Mouse (Mus musculus): ENCODE measurements at regions not wholly inside any gene's neighbourhood (a gene's known extent, or its start where the extent isn't known, plus 50 kb on each side); places are given as distances from the start of the nearest gene placed in this dataset.

- Histone ChIP-seq H3K36me3 (ENCODE audit: control insufficient read depth, insufficient read depth, low read length) (no peaks in the 10 kb centered on the region), H3K9ac (ENCODE audit: low read depth, low read length) (no peak overlapping the region), H3K9me3 (ENCODE audit: control insufficient read depth, low read length) (no peaks in the 10 kb centered on the region), H3K27me3 (replicated peaks; ENCODE audit: control insufficient read depth, insufficient read depth, low read length) (no peaks in the 10 kb centered on the region), H3K4me1 (ENCODE audit: control insufficient read depth, insufficient read depth, low read length) (no peaks in the 10 kb centered on the region), H3K4me2 (ENCODE audit: low read depth, low read length) (no peak overlapping the region), H3K4me3 (ENCODE audit: low read depth, low read length) (no peak overlapping the region), H3K27ac (replicated peaks; ENCODE audit: low read depth, low read length) (no peak overlapping the region)
- no peak for DNase-seq (ENCODE audit: low spot score)
- 95% methylated on average over 3 of the region's 3 CpGs for WGBS
- ATAC-seq (ENCODE audit: low read depth), result no peak
Observed at GRCm38 (mm10) chr8:128059817-128060216, 298.6 kb upstream of the Nrp1 start.

- Histone ChIP-seq H3K36me3 (ENCODE audit: control insufficient read depth, insufficient read depth, low read length) (no peaks in the 10 kb centered on the region), H3K9ac (ENCODE audit: low read depth, low read length) (no peak overlapping the region), H3K27ac (replicated peaks; ENCODE audit: low read depth, low read length) (no peak overlapping the region), H3K4me2 (ENCODE audit: low read depth, low read length) (no peak overlapping the region), H3K4me3 (ENCODE audit: low read depth, low read length) (no peak overlapping the region), H3K27me3 (replicated peaks; ENCODE audit: control insufficient read depth, insufficient read depth, low read length) (no peaks in the 10 kb centered on the region), H3K4me1 (ENCODE audit: control insufficient read depth, insufficient read depth, low read length) (no peaks in the 10 kb centered on the region), H3K9me3 (ENCODE audit: control insufficient read depth, low read length) (no peaks in the 10 kb centered on the region)
- ATAC-seq (ENCODE audit: low read depth) (no peak), DNase-seq (ENCODE audit: low spot score) (no peak)
- WGBS, result 90% methylated on average over 1 of the region's 1 CpGs
Observed at GRCm38 (mm10) chr8:128064211-128064610, 294.2 kb upstream of the Nrp1 start.

- WGBS, result 81% methylated on average over 2 of the region's 2 CpGs
Observed at GRCm38 (mm10) chr8:128065127-128065526, 293.3 kb upstream of the Nrp1 start.

GRCm38 (mm10) chr8:128065964-128066680, 292.3 kb upstream of the Nrp1 start:
- Histone ChIP-seq H3K27ac (replicated peaks; ENCODE audit: low read depth, low read length) (no peak overlapping the region), H3K4me3 (ENCODE audit: low read depth, low read length) (no peak overlapping the region), H3K4me1 (ENCODE audit: control insufficient read depth, insufficient read depth, low read length) (no peaks in the 10 kb centered on the region), H3K27me3 (replicated peaks; ENCODE audit: control insufficient read depth, insufficient read depth, low read length) (no peaks in the 10 kb centered on the region), H3K4me2 (ENCODE audit: low read depth, low read length) (no peak overlapping the region), H3K36me3 (ENCODE audit: control insufficient read depth, insufficient read depth, low read length) (no peaks in the 10 kb centered on the region), H3K9me3 (ENCODE audit: control insufficient read depth, low read length) (no peaks in the 10 kb centered on the region), H3K9ac (ENCODE audit: low read depth, low read length) (no peak overlapping the region)
- ATAC-seq (ENCODE audit: low read depth) (no peak), DNase-seq (ENCODE audit: low spot score) (no peak)
- 77% methylated on average over 7 of the region's 7 CpGs for WGBS

More at GRCm38 (mm10) chr8:128065127-128065526, 293.3 kb upstream of the Nrp1 start:
- Histone ChIP-seq H3K36me3 (ENCODE audit: control insufficient read depth, insufficient read depth, low read length) (no peaks in the 10 kb centered on the region), H3K27ac (replicated peaks; ENCODE audit: low read depth, low read length) (no peak overlapping the region), H3K9me3 (ENCODE audit: control insufficient read depth, low read length) (no peaks in the 10 kb centered on the region), H3K4me1 (ENCODE audit: control insufficient read depth, insufficient read depth, low read length) (no peaks in the 10 kb centered on the region), H3K4me3 (ENCODE audit: low read depth, low read length) (no peak overlapping the region), H3K27me3 (replicated peaks; ENCODE audit: control insufficient read depth, insufficient read depth, low read length) (no peaks in the 10 kb centered on the region), H3K4me2 (ENCODE audit: low read depth, low read length) (no peak overlapping the region), H3K9ac (ENCODE audit: low read depth, low read length) (no peak overlapping the region)
- ATAC-seq (ENCODE audit: low read depth), result no peak
- DNase-seq (ENCODE audit: low spot score), result no peak

GRCm38 (mm10) chr8:128069749-128070148, 288.7 kb upstream of the Nrp1 start:
- ATAC-seq (ENCODE audit: low read depth) (no peak), DNase-seq (ENCODE audit: low spot score) (no peak)
- no peak overlapping the region for H3K9ac ChIP-seq (ENCODE audit: low read depth, low read length)
- no peak overlapping the region for H3K4me3 ChIP-seq (ENCODE audit: low read depth, low read length)
- WGBS, result 75% methylated on average over 2 of the region's 2 CpGs
- H3K4me2 ChIP-seq (ENCODE audit: low read depth, low read length), result no peak overlapping the region
- no peak overlapping the region for H3K27ac ChIP-seq (replicated peaks; ENCODE audit: low read depth, low read length)
- H3K9me3 ChIP-seq (ENCODE audit: control insufficient read depth, low read length), result no peaks in the 10 kb centered on the region
- no peaks in the 10 kb centered on the region for H3K36me3 ChIP-seq (ENCODE audit: control insufficient read depth, insufficient read depth, low read length)
- no peaks in the 10 kb centered on the region for H3K4me1 ChIP-seq (ENCODE audit: control insufficient read depth, insufficient read depth, low read length)
- no peaks in the 10 kb centered on the region for H3K27me3 ChIP-seq (replicated peaks; ENCODE audit: control insufficient read depth, insufficient read depth, low read length)

GRCm38 (mm10) chr8:128075566-128075965, 282.8 kb upstream of the Nrp1 start:
- H3K4me2 ChIP-seq (ENCODE audit: low read depth, low read length), result no peak overlapping the region
- no peak overlapping the region for H3K9ac ChIP-seq (ENCODE audit: low read depth, low read length)
- no peaks in the 10 kb centered on the region for H3K36me3 ChIP-seq (ENCODE audit: control insufficient read depth, insufficient read depth, low read length)
- ATAC-seq (ENCODE audit: low read depth), result no peak
- no peaks in the 10 kb centered on the region for H3K27me3 ChIP-seq (replicated peaks; ENCODE audit: control insufficient read depth, insufficient read depth, low read length)
- 87% methylated on average over 1 of the region's 1 CpGs for WGBS
- H3K4me1 ChIP-seq (ENCODE audit: control insufficient read depth, insufficient read depth, low read length), result no peaks in the 10 kb centered on the region
- H3K4me3 ChIP-seq (ENCODE audit: low read depth, low read length), result no peak overlapping the region
- DNase-seq (ENCODE audit: low spot score), result no peak
- no peak overlapping the region for H3K27ac ChIP-seq (replicated peaks; ENCODE audit: low read depth, low read length)
- no peaks in the 10 kb centered on the region for H3K9me3 ChIP-seq (ENCODE audit: control insufficient read depth, low read length)

- no peak overlapping the region for H3K27ac ChIP-seq (replicated peaks; ENCODE audit: low read depth, low read length)
- H3K4me2 ChIP-seq (ENCODE audit: low read depth, low read length), result no peak overlapping the region
- H3K4me3 ChIP-seq (ENCODE audit: low read depth, low read length), result no peak overlapping the region
- H3K4me1 ChIP-seq (ENCODE audit: control insufficient read depth, insufficient read depth, low read length), result no peaks in the 10 kb centered on the region
- ATAC-seq (ENCODE audit: low read depth) (no peak), DNase-seq (ENCODE audit: low spot score) (no peak)
- H3K9me3 ChIP-seq (ENCODE audit: control insufficient read depth, low read length), result no peaks in the 10 kb centered on the region
- H3K36me3 ChIP-seq (ENCODE audit: control insufficient read depth, insufficient read depth, low read length), result no peaks in the 10 kb centered on the region
- no peaks in the 10 kb centered on the region for H3K27me3 ChIP-seq (replicated peaks; ENCODE audit: control insufficient read depth, insufficient read depth, low read length)
- no peak overlapping the region for H3K9ac ChIP-seq (ENCODE audit: low read depth, low read length)
- 94% methylated on average over 4 of the region's 4 CpGs for WGBS
Observed at GRCm38 (mm10) chr8:128076226-128076625, 282.2 kb upstream of the Nrp1 start.

- H3K9me3 ChIP-seq (ENCODE audit: control insufficient read depth, low read length), result no peaks in the 10 kb centered on the region
- no peaks in the 10 kb centered on the region for H3K4me1 ChIP-seq (ENCODE audit: control insufficient read depth, insufficient read depth, low read length)
- no peaks in the 10 kb centered on the region for H3K36me3 ChIP-seq (ENCODE audit: control insufficient read depth, insufficient read depth, low read length)
- no peak for DNase-seq (ENCODE audit: low spot score)
- no peaks in the 10 kb centered on the region for H3K27me3 ChIP-seq (replicated peaks; ENCODE audit: control insufficient read depth, insufficient read depth, low read length)
- H3K27ac ChIP-seq (replicated peaks; ENCODE audit: low read depth, low read length), result no peak overlapping the region
- WGBS, result 70% methylated on average over 1 of the region's 1 CpGs
- H3K9ac ChIP-seq (ENCODE audit: low read depth, low read length), result no peak overlapping the region
- no peak for ATAC-seq (ENCODE audit: low read depth)
- no peak overlapping the region for H3K4me2 ChIP-seq (ENCODE audit: low read depth, low read length)
- no peak overlapping the region for H3K4me3 ChIP-seq (ENCODE audit: low read depth, low read length)
Observed at GRCm38 (mm10) chr8:128078740-128079139, 279.7 kb upstream of the Nrp1 start.

GRCm38 (mm10) chr8:128085800-128086199, 272.6 kb upstream of the Nrp1 start:
- WGBS, result 75% methylated on average over 1 of the region's 1 CpGs
- DNase-seq (ENCODE audit: low spot score), result no peak
- Histone ChIP-seq H3K9ac (ENCODE audit: low read depth, low read length) (no peak overlapping the region), H3K27me3 (replicated peaks; ENCODE audit: control insufficient read depth, insufficient read depth, low read length) (no peaks in the 10 kb centered on the region), H3K4me2 (ENCODE audit: low read depth, low read length) (no peak overlapping the region), H3K9me3 (ENCODE audit: control insufficient read depth, low read length) (no peaks in the 10 kb centered on the region), H3K4me1 (ENCODE audit: control insufficient read depth, insufficient read depth, low read length) (no peaks in the 10 kb centered on the region), H3K4me3 (ENCODE audit: low read depth, low read length) (no peak overlapping the region), H3K36me3 (ENCODE audit: control insufficient read depth, insufficient read depth, low read length) (no peaks in the 10 kb centered on the region), H3K27ac (replicated peaks; ENCODE audit: low read depth, low read length) (no peak overlapping the region)
- ATAC-seq (ENCODE audit: low read depth), result no peak
